Mouse (Mus musculus) urinary bladder, postnatal 36 days (tissue): ENCODE measurements around the gene Pmis2.

Source experiments
- DNase-seq, 2 experiments: peaks; one replicate each; pipeline ENCODE4 v3.0.0; 2022; ENCODE audit warnings: low spot score in 2 of 2, mixed read lengths in 1 of 2

The Pmis2 gene

DNA sequence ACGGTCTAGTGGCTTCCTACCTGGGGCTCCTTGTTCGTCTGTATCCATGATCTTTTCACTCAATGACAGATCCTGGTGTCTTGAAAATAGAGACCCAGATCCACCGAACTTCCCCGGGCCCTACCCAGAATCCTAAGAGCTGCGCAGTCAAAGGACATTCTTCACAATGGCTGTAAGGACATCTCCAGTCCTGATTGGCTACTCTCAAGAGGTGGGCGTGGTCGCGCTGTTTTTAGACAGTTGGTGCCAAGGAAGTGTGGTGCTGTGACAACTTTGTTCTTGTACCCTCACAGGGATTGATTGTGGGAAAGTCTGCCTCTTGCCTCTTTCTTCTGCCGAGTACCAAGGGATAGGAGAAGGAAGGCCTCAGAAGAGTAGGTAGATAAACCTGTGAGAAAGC, at the start of gene Pmis2:
Pmis2 (minus strand) TSS at position 126 of the 400 bp plus-strand sequence.
- no peak for DNase-seq

- DNase-seq = no peak
Measured at GRCm38 (mm10) chr7:30719669-30720068, 48.3 kb upstream of the Pmis2 start.

DNA sequence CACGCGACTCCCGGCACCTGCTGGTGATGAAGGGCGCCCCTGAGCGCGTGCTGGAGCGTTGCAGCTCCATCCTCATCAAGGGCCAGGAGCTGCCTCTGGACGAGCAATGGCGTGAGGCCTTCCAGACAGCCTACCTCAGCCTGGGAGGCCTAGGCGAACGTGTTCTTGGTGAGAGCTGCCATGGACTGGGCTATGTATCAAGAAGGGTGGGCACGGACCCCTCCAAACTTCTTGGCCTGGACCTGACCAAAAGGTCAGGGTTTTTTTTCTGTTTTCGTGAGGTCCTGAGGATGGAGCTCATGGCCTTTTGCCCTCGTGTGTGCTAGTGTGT, 46.3 kb upstream of the Pmis2 start:
- no peak for DNase-seq

DNA sequence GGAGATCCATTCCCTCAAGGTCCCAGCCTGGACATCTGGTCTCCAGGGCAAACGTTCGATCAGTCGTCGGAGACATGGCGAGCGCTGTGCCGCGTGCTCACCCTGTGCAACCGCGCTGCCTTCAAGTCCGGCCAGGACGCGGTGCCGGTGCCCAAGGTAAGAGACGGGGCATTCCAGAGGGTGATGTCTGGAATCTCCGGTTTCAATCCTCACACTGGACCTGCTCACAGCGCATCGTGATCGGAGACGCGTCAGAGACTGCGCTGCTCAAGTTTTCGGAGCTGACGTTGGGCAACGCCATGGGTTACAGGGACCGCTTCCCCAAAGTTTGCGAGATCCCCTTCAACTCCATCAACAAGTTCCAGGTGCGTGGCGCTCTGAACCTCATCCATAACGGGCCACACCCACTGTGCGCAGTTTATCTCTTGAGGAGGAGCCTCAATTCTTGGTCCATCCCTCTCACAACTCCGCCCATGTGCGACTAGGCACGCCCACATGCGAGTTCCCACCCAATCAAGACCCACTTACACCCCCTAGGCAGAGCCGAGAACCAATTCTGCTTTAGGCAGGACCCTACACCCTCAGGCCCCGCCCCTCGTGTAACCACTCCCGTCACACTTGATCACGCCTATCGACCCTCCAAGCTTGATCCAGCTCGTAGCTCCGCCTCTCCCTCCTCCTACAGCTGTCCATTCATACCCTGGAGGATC, 45.8 kb upstream of the Pmis2 start:
- DNase-seq = peak in 1 of 2 experiments; percentile 37

GRCm38 (mm10) chr7:30711942-30712341, 40.5 kb upstream of the Pmis2 start, which contains the start of gene Atp4a:
TSS of gene Atp4a (plus strand) at chr7:30712209.
- DNase-seq = no peak

DNA sequence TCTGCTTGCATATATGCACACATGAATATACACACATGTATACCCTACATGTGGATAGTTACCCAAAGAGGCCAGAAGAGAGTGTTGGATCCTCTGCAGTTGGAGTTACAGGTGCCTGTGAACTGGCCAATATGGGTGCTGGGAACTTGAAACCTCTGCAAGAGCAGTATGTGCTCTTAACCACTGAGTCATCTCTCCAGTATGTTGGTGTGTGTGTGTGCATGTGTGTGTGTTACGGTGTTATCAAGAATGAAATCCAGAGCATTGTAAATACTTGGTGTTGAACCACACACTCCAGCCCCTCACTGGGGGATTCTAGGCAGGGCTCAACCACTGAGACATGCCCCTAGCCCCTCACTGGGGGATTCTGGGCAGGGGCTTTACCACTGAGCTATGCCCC, 36.0 kb upstream of the Pmis2 start:
- DNase-seq = no peak

- no peak for DNase-seq
Measured at GRCm38 (mm10) chr7:30706214-30706882, 34.9 kb upstream of the Pmis2 start.

DNA sequence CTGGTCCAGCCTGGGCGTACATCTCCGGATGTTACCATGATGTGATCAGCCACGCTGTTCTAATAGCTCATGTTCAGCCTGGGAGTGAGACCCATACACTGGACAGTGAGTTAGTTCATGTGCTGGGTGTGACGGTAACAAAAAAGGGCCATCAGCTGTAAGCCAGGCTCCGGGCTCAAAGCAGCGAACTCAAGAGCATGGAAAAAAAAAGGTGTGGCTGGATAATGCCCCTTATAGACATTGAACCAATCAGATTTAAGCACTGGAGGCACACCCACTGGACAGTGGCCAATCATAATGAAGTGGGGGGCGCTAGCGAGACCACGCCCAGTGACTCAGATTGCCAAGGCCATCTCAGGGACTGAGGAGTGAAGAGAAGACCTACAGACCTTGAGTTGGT, 27.2 kb upstream of the Pmis2 start, which contains the start of gene 2200002J24Rik:
2200002J24Rik (plus strand) TSS at position 338 of the 400 bp plus-strand sequence.
- no peak for DNase-seq

- no peak for DNase-seq
Measured at GRCm38 (mm10) chr7:30698101-30698500, 26.7 kb upstream of the Pmis2 start.

GRCm38 (mm10) chr7:30688325-30688724, 16.9 kb upstream of the Pmis2 start:
- no peak for DNase-seq

DNA sequence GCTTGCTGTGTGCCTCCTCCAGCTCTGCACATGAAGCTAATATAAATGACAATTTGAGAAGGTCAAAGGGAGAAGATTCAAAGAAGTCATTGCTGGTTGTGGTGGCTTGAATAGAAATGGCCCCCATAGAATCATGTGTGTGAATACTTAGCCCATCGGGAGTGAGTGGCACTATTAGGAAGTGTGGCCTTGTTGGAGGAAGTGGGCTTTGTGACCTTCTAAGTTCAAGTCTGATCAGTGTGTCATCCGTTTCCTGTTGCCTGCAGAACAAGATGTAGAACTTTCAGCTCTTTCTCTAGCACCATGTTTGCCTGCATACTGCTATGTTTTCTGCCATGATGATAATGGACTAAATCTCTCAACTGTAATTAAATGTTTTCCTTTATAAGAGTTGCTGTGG, 12.0 kb upstream of the Pmis2 start:
- no peak for DNase-seq

- no peak for DNase-seq
Measured at GRCm38 (mm10) chr7:30681897-30682296, 10.5 kb upstream of the Pmis2 start.

DNA sequence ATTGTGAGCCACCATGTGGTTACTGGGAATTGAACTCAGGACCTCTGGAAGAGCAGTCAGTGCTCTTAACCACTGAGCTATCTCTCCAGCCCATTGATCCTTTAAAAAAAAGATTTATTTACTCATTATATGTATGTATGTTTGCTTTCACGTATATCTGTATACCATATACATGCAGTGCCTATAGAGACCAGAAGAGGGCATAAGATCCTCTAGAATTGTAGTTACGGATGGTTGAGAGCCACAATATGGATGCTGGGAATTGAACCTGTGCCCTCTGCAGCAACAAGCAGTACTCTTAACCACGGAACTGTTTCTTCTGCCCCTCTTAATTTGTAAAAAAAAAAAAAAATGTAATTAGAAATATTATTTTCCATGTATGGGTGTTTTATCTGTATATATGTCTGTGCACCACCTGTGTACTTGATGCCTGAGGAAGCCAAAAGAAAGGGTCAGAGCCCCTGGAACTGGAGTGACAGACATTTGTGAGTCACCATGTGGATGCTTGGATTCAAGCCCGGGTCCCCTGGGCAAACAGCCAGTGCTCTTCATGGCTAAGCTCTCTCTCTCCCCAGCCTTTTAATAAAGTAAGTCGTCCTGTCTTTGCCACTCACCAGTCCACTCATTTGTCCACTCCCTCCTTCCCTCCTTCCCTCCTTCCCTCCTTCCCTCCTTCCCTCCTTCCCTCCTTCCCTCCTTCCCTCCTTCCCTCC, 7.0 kb upstream of the Pmis2 start:
- no peak for DNase-seq

- DNase-seq = no peak
Measured at GRCm38 (mm10) chr7:30669229-30669628, 2.2 kb downstream of the Pmis2 start.

GRCm38 (mm10) chr7:30665321-30665720, 6.1 kb downstream of the Pmis2 start:
- no peak for DNase-seq

GRCm38 (mm10) chr7:30664529-30665200, 6.7 kb downstream of the Pmis2 start, which contains the start of gene Haus5:
TSS of gene Haus5 (minus strand) at chr7:30664994.
- peak; percentile 84 to 89 for DNase-seq

- peak; percentile 97 to 99 for DNase-seq
Measured at GRCm38 (mm10) chr7:30649591-30650540, 21.5 kb downstream of the Pmis2 start, which contains the start of gene Rbm42. TSS of gene Rbm42 (minus strand) at chr7:30650317.

DNA sequence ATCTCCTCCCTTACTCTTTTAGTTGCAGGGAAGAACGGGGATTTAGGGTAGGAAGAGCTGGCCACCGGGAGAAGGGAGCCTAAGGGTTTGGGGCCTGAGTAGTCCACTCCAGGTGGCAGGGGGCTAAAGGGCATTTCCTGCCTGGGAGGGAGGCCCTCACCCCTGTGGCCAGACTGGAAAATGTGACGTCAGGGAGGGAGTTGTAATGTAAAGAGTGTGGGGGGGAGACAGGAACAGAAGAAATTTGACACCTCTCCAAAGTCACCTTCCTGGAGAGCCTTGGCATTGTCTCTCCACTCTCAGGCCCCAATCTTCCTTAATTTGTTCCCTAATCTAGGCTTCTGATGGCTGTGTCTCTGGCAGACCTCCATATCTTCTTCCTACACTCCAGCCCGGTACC, 32.3 kb downstream of the Pmis2 start:
- no peak for DNase-seq

GRCm38 (mm10) chr7:30636395-30636794, 35.0 kb downstream of the Pmis2 start:
- DNase-seq = no peak

GRCm38 (mm10) chr7:30635752-30636151, 35.7 kb downstream of the Pmis2 start, which contains the start of gene Etv2:
TSS of gene Etv2 (minus strand) at chr7:30635852.
- DNase-seq = no peak

DNA sequence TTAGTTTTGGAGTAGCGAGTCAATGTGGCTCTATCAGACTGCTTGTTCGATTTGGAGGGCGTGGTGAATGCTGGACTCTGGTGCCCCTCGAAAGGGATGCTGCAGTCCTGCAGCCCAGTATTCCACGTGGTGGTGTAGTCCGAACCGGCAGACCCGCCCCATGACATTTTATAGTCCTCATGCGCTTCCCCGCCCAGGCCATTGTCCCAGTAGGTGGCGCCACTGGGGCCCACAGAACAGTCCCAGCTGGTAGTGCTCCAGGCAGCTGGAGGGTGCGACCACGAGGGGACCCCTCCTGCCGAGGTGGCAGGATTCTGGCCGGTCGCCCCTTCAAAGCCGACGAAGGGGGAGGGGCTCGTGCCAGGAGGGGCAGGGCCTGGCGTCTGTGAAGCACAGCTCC, 36.8 kb downstream of the Pmis2 start:
- DNase-seq = no peak
